Mouse (Mus musculus) adrenal gland, adult 18-20 months (tissue): ENCODE data around the gene Syt17. TPM values are rescaled to one million over a fixed set of nuclear protein-coding genes. Genes with fewer than 3 reads are reported as not detected.

Experiments
- DNase-seq, 2 experiments: peaks; one replicate each; pipeline ENCODE4 v3.0.0; 2021 to 2022; ENCODE audit warnings: low spot score in 2 of 2
- total RNA-seq, 2 experiments: library from RNA; stranded (reverse); gene quantifications; 1 replicate in 1 of 2; 2 replicates in 1 of 2; pipeline ENCODE4 v1.2.3; 2021

The Syt17 gene
- total RNA-seq, 2 experiments from 2014 or later: 5.3 to 7.2 TPM

GRCm38 (mm10) chr7:118464432-118464831 lies 16.4 kb upstream of the Syt17 start:
- DNase-seq: no peak

GRCm38 (mm10) chr7:118462818-118463762 lies 15.1 kb upstream of the Syt17 start:
- no peak for DNase-seq

GRCm38 (mm10) chr7:118461400-118462136 lies 13.5 kb upstream of the Syt17 start:
- no peak for DNase-seq

GRCm38 (mm10) chr7:118453722-118454121 lies 5.7 kb upstream of the Syt17 start:
- no peak for DNase-seq

- DNase-seq: no peak
Measured at GRCm38 (mm10) chr7:118452940-118453339, 4.9 kb upstream of the Syt17 start.

GRCm38 (mm10) chr7:118447291-118448133 lies 510 bp downstream of the Syt17 start:
- DNase-seq: peak; percentile 18 to 33

- no peak for DNase-seq
Measured at GRCm38 (mm10) chr7:118443895-118444485, 4.0 kb downstream of the Syt17 start.

- DNase-seq: no peak
Measured at GRCm38 (mm10) chr7:118443371-118443770, 4.7 kb downstream of the Syt17 start.

- DNase-seq: no peak
Measured at GRCm38 (mm10) chr7:118441535-118441934, 6.5 kb downstream of the Syt17 start.

- peak; percentile 18 to 38 for DNase-seq
Measured at GRCm38 (mm10) chr7:118437101-118437802, 10.8 kb downstream of the Syt17 start.

- DNase-seq: no peak
Measured at GRCm38 (mm10) chr7:118428937-118429336, 19.1 kb downstream of the Syt17 start.

- no peak for DNase-seq
Measured at GRCm38 (mm10) chr7:118419491-118420180, 28.4 kb downstream of the Syt17 start.

- no peak for DNase-seq
Measured at GRCm38 (mm10) chr7:118414183-118414582, 33.8 kb downstream of the Syt17 start.

- DNase-seq: no peak
Measured at GRCm38 (mm10) chr7:118411877-118412276, 36.1 kb downstream of the Syt17 start.

GRCm38 (mm10) chr7:118409421-118409820 lies 38.6 kb downstream of the Syt17 start:
- DNase-seq: no peak

GRCm38 (mm10) chr7:118405251-118405650 lies 42.8 kb downstream of the Syt17 start:
- no peak for DNase-seq

GRCm38 (mm10) chr7:118402576-118403022 lies 45.4 kb downstream of the Syt17 start:
- no peak for DNase-seq

GRCm38 (mm10) chr7:118401949-118402348 lies 46.1 kb downstream of the Syt17 start:
- no peak for DNase-seq

GRCm38 (mm10) chr7:118399764-118400163 lies 48.3 kb downstream of the Syt17 start:
- DNase-seq: no peak
